Mouse (Mus musculus): ENCODE results near the gene Ina. TPM values are rescaled to one million over a fixed set of nuclear protein-coding genes. Genes with fewer than 3 reads are reported as not detected.

The Ina gene
- polyA plus RNA-seq, 1 experiment from 2014 or later = 491 TPM

DNA sequence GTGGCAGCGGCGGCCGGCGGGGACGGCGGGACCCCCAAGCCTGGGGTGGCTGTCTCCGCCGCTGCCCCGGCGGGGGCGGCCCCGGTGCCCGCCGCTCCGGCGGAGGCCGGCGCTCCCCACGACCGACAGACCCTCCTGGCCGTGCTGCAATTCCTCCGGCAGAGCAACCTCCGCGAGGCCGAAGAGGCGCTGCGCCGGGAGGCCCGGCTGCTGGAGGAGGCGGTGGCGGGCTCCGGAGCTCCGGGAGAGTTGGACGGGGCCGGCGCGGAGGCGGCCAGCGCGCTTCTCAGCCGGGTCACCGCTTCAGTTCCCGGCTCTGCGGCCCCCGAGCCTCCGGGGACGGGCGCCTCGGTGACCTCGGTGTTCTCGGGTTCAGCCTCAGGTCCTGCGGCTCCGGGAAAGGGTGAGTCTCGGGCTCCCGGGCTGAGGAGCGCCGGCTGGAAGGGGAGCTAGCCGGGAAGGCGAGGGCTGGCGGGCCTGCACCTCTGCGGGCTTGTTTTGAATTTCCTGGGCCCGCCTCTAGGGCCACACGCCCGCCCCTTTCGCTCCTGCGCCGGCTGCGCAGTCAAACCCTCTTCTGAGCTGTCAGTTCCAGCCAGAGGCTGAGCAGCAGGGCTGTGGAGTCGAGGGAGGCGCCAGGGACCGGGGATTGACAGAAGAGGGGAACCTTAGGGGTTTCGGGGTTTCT, 53.6 kb downstream of the Ina start:
- Histone ChIP-seq H3K4me1 (peaks cover 13% of the 10 kb centered on the region), H3K4me3 (replicated peaks) (peak overlapping the region; percentile 89), H3K27me3 (replicated peaks) (no peaks in the 10 kb centered on the region), H3K9me3 (replicated peaks) (no peaks in the 10 kb centered on the region), H3K27ac (replicated peaks) (peak overlapping the region; percentile 90), H3K36me3 (peaks cover 26% of the 10 kb centered on the region), H3K9ac (replicated peaks) (peak overlapping the region; percentile 79), H3K4me2 (peak overlapping the region; percentile 64)
- ATAC-seq (ENCODE audit: low FRiP score) = peak; percentile 91
- under 1% methylated on average over 60 of the region's 72 CpGs for WGBS

Other genes starting within 250 kb of the Ina start
- gene Nt5c2, start 455 bp downstream of the Ina start, polyA plus RNA-seq (2015; fragmentation: Nextera tagmentation; extraction: Ambion mirVana) = 72.1 and 78.5 TPM in 2 replicates
- gene Pcgf6, start 36.2 kb downstream of the Ina start, polyA plus RNA-seq (2015; fragmentation: Nextera tagmentation; extraction: Ambion mirVana) = 31.0 and 34.5 TPM in 2 replicates
- 4.9 and 5.6 TPM in 2 replicates for gene Taf5, start 53.0 kb downstream of the Ina start, polyA plus RNA-seq (2015; fragmentation: Nextera tagmentation; extraction: Ambion mirVana)
- gene Usmg5, start 75.9 kb downstream of the Ina start, polyA plus RNA-seq (2015; fragmentation: Nextera tagmentation; extraction: Ambion mirVana) = 1,500 and 1,925 TPM in 2 replicates
- gene Pdcd11, start 76.1 kb downstream of the Ina start, polyA plus RNA-seq (2015; fragmentation: Nextera tagmentation; extraction: Ambion mirVana) = 4.8 and 5.7 TPM in 2 replicates
- 1.3 and 3.0 TPM in 2 replicates for gene Calhm2, start 123.6 kb downstream of the Ina start, polyA plus RNA-seq (2015; fragmentation: Nextera tagmentation; extraction: Ambion mirVana)
- gene Calhm1, start 129.6 kb downstream of the Ina start, polyA plus RNA-seq (2015; fragmentation: Nextera tagmentation; extraction: Ambion mirVana) = not detected in 2 replicates
- 0.18 TPM in 1 of 2 replicates, not detected in the other for gene Calhm3, start 143.1 kb downstream of the Ina start, polyA plus RNA-seq (2015; fragmentation: Nextera tagmentation; extraction: Ambion mirVana)
- gene Neurl1a, start 164.1 kb downstream of the Ina start, polyA plus RNA-seq (2015; fragmentation: Nextera tagmentation; extraction: Ambion mirVana) = 13.7 and 15.4 TPM in 2 replicates